Mouse (Mus musculus) kidney, adult 8-10 months (tissue): ENCODE results near the gene Slc35a3.

ENCODE experiments used
- DNase-seq, 2 experiments: peaks; one replicate each; pipeline ENCODE4 v3.0.0; 2022

The Slc35a3 gene

DNA sequence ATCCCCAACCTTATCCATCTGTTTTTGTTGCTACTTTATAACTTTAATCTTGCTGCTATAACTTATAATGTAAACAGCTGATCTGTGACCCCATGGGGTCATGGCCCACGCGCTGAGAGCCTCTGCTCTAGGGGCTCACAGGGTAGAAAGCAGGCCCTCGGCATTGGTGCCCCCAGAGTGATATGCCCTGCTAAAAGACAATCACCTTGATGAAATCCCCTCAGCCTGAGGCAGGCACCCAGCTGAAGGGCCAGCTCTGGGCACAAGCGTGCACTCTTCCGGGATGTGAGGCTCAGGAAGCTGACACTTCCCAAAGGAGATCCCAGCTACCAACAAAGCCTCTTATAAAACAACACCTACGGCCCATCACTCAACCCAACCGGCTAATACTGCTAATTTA, 74.1 kb downstream of the Slc35a3 start:
- DNase-seq, result no peak

GRCm38 (mm10) chr3:116637693-116638476, 74.7 kb downstream of the Slc35a3 start:
- no peak for DNase-seq

GRCm38 (mm10) chr3:116635799-116636198, 76.8 kb downstream of the Slc35a3 start:
- no peak for DNase-seq

DNA sequence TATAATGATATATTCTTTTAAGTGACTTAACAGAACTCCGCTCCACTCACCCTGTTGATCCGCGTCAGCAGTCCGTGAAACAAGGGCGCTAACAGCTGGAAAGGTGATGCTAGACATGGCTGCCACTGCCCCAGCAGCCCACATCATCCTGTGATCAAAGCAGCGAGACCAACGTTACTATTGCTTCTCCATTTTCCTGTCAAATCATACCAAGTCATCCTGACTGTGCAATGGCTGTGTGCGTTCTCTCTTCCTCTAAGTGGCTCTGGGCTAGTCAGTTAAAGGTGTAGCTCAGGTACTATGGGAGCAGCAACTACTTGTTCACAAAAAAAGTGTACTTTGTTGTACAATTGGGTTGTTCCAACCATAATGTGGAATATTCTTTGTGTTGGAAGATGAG, 77.8 kb downstream of the Slc35a3 start:
- DNase-seq, result no peak

GRCm38 (mm10) chr3:116634091-116634490, 78.5 kb downstream of the Slc35a3 start:
- no peak for DNase-seq

DNA sequence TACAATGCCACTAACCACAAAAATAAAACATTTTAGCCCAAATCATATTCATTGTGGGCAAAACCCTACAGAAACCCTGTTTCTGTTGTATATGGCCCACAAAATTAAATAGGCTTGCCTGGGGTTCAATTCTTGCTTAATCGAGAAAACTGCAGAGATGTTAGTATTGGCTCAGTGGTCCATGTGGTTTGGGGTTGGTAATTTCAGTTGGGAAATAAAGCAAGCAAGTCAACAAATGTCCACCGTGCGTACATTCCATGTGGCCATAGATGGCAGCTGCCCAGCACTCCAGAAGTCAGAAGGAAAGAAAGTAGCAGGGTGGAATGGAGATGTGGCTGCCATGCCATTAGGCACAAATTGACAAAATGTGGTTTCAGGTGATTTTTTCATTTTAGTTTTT, 79.7 kb downstream of the Slc35a3 start:
- no peak for DNase-seq

GRCm38 (mm10) chr3:116631459-116631858, 81.2 kb downstream of the Slc35a3 start:
- no peak for DNase-seq

DNA sequence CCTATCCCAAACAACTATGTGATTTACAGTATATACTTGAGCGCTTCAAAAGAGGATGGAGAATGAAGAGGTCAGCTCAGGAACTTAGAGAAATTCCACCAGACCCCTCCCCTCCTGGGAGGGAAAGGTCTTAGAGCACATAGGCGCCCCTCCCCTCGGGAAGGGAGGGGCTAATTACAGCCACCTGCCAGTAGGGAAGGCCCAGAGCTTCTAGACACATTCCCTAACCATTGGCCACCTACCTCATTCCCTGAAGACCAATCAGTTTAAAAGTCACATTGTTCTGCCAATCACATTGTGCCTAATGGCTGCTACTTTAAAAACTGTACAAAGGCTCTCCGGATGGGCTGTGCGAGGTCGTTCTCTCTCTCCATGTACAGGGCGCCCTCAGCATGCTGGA, 90.0 kb downstream of the Slc35a3 start:
- DNase-seq, result no peak

DNA sequence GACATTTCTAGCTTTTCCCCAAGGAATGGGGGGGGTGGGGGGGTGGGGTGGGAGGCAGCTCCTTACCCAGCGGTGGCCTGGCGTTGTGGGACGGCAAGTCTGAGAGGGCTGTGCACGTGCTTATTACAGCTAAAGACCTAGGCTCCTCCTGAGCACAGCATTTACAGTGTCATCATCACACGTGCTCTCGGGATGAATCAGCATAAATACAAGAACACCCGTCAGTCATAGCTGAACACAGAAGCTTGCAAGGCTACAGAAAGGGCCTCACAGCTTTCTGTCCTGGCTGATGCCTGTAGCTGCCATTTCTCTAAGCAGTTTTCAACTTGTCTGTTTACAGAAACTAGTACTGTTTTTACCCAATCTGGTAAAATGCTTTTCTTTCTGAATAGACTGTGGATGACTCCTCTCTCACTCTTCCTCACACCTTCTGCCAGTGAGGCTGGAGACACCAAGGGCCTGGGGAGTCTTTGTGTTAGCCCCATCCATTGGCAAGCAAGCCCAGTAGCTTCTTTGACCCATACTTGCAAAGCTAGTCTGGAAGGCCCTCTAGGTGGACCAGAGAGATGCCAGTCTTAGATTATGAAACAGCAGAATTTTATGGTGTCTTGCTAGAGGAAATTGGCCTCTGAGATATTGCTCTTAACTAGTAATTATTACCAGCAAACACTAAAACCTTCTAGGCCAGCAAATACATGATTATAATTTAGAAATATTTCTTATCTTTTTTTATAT, 91.8 kb downstream of the Slc35a3 start:
- no peak for DNase-seq
